Mouse (Mus musculus): ENCODE measurements at regions not wholly inside any gene's neighbourhood (a gene's known extent, or its start where the extent isn't known, plus 50 kb on each side); places are given as distances from the start of the nearest gene placed in this dataset.

DNA sequence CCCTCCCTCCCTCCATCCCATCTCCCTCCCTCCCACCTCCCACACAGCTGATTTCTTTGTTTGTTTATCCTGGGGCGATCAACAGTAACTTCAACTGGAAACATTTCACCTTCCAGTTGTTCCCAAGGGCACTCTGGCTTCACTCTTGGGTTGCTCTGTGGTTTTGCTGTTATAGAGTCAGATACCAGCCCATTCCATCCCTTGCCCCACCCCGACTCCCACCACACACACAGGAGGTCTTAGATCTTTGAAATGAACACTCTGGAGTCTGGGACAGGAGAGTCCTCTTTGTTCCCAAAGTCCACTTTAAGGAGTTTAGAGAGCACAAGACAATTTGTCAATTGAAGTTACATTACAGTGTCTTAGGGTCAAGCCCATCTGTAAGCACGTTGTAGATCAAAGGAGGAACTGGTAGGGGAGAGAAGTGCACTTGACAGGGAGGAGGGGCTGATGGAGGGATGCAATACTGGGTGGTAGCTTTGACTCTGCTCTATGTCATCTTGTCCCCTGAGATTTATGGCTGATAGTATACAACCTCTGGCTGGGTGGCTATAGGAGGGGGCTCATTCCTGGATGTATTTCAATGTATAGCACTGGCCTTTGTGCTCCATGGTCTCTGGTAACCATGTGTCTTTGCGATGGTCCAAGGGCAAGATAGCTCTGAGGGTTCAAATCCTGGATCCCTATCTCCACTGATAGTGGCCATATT lies 313.9 kb downstream of the Glrx3 start:
- no peak for DNase-seq

DNA sequence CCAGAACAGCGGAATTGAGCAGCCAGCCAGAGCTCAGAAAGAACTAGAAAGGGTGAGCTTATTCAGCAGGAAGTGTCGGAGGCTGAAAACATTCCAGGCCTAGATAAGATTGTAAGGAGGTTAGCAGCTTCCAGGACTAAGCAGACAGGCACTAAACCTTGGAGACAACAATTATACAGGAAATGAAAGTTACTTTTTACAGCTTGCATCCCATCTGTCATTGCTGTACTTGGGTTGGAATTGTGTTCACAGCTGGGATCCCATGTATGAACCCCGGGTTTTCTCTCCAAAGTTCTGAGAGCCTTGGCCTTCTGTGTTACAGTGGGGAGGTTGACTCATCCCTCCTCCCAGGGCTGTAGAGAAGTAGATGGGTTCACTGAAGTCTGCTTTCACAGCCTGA lies 328.5 kb downstream of the Glrx3 start:
- no peak for DNase-seq

DNA sequence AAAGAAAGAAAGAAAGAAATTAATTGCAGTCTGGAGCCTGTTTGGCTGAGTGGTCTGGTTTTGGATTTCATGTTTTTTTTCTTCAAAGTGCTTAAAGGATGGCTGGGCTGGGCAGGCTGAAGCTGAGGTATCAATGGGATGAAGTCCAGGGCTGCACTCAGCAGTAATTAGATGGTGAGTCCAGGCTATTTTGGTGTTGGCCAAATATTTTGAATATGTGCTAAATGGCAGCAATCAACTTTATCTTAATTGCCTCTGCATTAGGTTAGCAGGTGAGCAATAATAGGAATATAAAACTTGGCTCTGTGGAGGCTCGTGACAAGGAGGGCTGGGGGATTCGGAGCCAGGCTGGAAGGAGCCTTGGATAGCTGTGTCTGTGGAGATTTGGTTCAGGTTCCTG lies 329.3 kb downstream of the Glrx3 start:
- no peak for DNase-seq

DNA sequence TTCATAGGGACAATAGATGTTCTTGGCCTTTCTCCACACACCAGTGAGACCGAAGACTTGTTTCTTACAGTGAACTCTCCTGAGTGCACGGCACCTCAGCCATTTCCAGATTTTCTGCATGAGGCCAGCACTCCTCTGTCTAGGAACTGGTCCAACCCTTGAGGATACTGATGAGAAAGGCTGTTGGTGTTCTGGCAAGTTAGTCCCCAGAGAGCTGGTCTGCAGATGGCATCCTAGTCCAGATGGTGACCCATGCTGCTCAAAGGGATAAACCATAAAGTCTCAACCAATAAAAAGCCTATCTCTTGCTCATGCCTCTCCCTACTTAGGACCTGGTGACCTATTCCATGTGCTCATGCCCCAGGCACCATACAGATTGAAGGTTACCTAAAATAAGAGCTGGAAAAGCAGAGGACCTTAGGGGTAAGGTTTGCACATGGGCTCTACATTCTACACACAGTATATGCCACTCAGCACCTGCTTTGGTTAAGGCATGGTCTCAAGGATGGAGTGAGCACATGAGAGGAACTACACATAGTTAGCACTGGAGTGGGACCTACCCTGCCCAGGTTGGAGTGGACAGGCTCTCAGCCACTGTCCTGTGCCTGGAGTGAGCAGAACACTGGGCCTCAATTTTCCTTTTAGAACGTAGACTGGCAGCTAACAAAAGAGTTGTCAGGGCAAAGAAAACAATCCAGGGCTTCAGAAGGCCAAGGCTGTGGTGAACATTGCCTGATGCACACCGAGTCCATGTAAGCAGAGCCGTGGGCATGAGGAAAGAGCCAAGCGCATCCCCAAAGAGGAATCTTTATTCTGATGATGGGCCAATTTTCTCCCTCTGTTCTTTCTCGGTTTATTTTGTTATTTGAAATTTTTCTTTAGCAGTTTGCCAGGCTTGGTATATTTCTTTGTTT lies 335.9 kb downstream of the Glrx3 start:
- DNase-seq = no peak

DNA sequence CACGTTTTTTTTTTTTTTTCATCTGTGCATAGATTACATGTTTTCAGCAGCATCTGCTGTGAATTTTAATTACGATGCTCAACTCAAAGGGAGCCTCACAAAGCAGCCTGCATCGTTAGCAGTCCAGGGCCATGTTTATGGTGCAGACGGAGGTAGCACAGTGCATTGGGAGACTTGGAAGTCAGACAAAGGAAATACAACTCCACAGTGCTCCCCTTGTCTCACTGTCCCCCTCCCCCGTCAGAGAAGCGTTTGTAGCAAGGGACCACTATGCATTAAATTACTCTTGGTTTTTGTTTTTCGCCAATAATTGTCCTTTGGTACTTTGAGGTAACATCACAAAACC lies 336.5 kb downstream of the Glrx3 start:
- no peak for DNase-seq

DNA sequence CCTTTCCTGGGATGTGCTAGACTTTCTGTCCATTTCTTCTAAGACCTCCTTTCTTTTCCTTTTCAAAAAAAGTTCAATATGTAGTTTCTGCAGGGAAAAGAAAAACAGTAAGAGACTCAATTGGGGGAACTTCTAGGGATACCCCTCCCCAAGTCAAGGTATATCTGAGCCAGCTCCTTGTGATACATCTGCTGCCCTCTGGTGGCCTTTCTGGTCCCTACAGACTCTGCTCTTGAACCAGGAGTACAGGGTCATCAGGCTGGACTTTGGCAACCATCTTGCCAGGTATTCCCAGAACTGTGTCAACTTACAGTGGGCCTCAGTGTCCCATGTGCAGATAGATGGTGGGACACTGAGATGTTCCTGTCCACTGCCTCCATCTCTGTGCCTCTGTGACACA lies 346.5 kb downstream of the Glrx3 start:
- no peak for DNase-seq

DNA sequence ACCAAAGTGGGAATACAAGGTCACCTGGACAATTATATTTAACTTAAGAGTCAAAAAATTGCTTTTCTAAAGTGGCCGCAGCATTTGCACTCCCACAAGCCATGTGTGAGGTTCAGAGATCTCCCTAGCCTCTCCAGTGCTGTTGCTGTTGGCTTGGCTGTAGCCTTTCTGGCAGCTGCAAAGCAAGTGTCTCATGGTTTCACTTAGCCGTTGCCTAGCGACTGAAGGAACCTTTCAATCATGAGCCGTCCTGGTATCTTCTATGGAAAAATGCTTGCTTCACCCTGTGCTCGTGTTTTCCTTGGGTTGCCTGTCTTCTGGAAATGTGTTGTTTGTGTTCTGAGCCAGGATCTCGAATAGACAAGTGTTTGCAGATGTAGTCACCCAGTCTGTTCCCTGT lies 367.9 kb downstream of the Glrx3 start:
- DNase-seq = no peak

DNA sequence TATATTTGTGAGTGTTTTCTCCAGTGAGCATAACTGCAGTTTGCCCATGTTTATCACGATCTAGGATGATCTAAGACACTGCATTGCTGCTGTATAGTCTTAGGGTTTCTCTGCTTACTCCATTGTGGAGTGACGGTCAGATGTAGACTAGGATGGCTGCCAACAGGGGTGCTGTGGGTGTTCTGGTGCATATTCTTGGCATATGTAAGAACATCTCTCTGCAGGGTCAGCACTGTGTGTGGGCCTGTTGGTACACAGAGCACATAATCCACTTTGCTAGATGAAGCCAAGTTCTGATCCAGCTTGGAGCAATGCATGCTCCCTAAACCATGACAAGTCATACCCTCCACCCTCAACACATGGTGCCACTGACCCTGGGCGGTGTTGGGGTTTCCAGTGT lies 375.4 kb downstream of the Glrx3 start:
- DNase-seq = no peak

DNA sequence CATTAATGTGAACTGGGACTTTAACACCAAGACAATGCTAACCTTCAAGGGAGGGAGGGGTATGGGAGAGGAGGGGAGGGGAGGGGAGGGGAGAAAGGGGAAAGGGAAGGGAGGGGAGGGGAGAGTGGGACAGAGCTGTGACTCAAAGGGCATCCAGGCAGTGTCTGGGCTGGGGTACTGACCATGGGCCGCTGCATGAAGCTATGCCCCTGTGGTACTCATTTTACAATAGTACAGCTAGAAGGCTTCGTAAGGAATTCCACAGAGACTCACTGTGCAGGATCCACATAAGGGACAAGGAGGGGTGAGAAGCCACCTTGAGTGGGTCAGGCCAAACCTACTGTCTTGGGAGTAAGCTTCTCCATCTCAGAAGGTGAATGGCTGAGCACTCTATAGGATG lies 403.1 kb downstream of the Glrx3 start:
- DNase-seq = no peak

DNA sequence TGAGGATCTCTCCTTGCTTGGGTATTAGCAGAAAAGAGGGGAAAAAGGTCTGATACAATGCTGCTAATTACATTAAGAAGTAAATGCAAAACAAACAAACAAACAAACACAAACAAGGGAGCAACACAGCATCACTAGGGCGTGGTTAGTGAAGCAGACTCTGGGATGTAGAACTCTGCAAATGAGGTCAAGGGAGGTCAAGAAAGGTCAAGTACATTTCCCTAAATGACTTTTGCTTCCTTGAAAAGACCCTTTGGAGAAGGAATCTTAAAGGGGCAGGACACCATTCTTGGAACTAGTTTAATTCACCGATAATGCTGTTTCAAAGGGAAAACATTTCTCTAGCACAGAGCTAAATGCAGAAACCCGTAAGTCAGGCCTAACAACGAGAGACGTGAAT lies 403.6 kb downstream of the Glrx3 start:
- no peak for DNase-seq

DNA sequence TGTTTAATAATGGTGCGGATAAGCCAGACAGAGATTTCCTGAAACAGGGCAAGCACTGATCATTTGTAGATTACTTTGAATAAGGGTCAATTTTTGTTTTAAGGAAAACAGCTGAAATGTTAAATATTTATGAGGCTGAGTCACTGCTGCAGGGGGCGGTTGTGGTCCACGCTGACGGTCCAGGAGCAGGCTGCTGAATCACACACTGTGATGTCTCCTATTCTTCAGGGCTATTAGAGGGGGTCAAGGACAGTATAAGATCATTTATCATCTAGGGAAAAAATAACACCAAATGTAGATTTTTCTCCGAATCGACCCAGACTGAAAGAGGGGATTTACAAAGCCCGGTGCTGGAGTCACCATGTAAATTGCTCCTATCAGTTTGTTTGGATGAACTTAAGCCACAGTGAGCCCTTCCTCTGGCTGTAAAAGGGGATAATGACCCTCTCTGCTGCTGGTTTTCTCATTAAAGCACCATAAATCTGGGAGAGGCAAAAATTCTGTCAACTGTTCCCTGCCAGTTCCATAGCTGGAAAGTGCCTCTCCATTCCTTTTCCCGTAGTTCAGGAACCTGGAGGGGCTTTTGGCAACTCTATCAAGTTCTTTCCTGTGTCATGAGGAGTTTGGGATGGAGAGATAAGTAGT lies 404.2 kb downstream of the Glrx3 start:
- DNase-seq = peak; percentile 34

DNA sequence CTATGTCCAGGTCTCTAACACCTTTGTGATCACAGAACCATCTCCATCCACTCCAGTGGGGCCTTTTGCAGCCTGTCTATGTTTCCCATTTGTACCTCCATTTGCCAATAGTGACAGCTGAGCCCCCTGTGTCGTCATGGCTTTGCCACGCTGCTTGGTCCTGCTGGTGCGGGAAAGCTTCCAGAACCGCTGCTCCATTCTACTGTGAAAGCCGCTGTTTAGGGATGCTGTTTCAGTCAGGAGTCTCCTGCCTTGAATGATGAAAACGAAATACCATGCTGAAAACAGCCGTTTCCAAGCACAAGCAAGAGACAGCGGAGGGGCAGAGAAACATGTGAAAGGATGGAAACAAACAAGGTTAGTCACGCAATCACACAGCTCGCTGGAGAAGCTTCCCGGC lies 410.4 kb downstream of the Glrx3 start:
- DNase-seq = no peak

DNA sequence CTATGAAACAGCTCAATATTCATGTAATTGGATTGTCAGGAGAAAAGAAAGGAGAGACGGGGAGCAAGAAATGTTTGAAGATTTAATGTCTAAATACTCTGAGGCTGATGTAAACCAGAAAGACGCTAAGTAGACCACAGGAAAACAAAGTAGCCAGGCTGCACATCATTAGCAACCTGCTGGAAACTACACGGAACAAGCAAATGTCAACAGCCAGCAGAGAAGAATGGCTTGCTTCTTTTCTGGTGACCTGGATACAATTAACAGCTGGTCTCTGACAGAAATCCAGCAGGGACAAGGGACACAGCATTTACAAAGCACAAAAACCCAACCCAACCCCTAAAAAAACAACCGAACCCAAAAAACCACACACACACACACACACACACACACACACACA lies 413.6 kb downstream of the Glrx3 start:
- no peak for DNase-seq

DNA sequence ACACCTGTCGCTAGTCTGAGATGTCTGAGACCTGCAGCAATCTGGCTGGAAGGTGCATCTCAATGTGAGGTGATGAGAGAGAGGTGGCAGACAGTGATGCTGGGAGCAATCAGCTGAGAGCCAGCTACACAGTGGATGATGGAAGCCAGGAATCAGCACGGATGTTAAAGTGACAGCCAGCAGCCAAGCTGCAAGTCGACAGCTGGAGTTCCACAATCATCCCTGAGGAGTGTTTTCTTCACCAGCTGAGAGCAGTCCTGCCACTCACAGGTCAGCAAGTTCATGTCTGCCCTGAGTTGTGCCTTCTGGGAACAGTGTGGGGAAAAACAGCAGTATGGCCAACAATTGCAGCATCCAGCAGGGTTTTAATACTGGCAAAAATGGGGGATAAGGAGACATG lies 422.3 kb downstream of the Glrx3 start:
- DNase-seq = no peak

DNA sequence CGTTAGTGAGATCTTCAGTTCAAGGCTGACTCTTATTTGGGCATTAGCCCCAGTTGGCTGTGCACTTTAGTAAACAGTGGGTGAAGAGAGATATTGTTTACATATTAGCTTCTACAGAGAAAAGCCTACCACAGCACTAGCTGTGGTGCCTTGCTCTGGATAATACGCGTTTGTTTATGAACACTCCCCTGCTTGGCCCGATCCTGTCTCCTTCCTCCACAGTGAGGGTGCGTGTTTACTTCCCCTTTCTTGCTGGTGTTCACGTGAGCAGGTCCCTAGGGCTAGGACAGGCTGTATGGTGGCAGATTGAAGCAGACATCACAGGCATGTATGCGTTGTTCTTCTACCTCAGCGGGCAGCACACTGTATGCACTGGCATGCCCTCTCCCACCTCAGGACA lies 423.1 kb downstream of the Glrx3 start:
- no peak for DNase-seq

DNA sequence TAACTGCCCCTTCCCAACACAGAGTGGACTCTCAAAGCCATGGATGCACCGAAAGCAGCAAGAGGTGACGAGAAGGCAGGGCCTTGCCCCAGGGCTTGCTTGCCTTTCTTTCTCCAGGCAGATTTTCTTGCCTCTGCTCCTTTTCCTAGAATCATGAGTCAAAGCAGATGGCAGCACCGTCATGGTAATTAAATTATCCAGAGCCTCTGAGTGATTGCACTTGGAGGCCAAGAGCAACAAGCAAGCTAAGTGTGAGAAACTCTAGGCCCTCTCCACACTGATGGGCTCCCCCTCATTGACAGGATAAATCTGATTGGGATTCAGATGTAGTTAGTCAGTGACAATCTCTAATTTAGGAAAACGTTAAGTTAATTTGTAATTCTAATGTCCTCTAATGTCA lies 427.5 kb downstream of the Glrx3 start:
- DNase-seq = no peak

DNA sequence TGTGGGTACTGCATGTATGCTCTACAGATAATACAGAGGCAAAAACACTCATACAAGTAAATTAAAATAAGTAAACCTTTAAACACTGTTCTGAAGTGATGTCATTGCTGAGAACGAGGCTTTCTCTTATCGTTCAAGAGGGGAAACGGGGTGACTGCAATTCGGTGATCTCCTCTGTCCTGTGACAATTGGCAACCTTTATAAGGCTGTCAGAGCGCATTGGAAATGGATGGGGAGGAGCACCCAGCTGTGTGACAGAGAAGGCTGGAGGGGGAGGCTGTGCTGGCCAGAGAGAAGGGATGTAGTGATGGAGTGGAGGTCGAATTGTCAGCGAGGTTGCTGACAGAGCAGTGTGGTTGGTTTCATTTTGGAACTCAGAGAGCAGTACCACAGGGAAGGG lies 428.0 kb downstream of the Glrx3 start:
- no peak for DNase-seq

DNA sequence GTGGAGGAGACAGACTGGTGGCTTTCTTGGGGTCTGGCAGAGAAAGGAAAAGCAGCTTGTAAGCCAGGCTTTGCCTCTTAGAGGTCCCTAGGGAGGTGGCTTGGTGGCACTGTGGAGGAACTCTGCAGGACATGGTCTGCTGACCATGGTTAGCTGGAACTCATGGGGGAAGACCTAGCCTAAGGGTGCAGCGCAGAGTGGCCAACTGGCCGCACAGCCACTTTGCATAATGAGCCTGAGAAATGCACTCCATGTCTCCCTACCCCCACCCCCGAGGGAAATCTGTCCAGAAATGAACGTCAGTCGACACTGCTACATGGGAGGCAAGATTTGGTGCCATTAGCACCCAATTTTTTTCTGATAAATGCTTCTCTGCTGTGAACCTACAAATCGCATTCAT lies 429.5 kb downstream of the Glrx3 start:
- no peak for DNase-seq

DNA sequence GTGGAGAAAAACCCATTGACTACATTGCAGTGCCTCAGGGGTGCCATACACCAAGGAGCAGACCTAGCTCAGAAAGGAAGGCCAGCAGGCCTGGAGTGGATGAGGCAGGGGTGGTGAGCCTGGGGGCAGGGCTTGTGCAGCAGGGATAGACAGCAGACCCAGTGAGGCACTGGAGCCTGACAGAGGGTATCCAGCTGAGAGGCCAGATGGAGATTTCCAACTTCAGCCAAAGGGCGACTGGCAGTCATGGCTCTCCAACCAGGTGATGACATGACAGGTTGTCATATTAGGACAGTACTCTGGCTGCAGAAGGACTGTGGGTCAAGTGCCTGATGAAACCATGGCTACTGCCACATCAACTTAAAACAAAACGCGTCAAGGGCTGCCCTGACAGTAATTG lies 431.1 kb downstream of the Glrx3 start:
- no peak for DNase-seq

DNA sequence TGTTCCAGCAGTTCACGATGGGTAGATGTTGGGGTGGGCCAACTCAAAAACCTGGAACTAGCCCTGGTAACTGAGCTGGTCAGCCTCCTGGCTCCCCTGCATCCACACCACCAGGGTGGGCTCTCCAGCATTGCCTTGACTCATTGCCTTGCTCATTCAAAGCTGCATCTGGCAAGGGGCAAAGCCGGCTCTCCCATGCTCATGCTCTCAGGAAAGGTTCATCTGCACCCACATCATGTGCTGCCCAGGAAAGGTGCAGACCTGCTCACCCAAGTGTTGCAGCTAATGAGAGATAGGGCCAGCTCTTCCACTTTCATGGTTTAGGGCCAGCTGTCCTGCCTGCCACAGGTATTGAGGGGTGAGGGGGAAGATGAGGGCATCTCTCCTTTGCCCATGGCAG lies 437.9 kb downstream of the Glrx3 start:
- no peak for DNase-seq

DNA sequence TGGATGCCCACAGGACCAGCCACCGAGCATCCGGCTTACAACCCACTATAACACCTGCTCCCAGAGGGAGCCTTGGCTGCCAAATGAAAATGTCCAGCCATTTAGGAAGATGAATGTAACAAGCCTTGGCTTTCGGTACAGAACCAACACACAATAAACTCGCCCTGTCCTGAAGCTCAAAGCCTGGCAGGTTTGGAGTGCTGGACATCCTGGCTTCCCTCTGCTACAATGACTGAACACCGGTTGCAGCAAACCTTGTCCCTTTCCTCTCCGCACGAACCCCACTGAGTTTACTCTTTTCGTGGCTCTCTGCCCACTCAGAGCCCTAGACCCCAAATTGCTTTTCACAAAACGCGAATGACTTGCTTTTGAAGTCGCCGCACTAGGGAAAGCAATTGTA lies 441.9 kb downstream of the Glrx3 start:
- no peak for DNase-seq

DNA sequence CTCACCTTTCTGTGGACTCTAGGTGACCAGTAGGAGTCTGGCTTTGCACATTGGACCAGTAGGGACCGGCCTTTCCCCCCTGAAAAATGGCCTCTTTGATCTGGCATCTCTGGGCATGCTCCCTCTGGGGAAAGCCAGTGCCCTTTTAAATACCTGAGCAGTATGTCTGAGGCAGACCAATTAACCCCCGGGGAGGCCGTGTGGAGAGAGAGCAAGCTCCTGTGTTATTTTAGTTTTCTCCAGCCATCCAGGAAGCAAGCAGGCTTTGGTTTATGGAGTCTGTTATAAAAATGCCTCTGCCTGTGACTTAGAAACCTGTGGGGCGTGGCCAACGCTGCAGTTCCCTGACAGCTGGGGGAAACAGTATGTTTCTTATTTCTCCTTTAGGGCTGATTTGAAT lies 445.5 kb downstream of the Glrx3 start:
- no peak for DNase-seq

DNA sequence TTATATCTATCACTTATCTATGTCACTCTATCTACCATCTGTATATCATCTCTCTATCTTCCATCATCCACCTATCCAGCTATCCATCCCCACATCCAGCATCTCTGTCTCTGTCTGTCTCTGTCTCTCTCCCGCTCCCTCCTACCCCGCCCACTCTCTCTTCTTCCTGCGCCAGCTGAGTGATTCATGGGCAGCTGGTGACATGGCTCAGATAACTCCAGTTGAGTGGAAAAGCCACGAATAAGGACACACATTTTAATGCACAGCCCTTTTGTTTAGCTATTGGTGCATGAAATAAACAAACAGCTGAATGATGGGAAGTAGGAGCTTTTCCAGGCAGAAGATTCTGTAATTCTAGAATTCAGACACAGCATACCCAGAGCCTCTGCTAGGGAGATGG lies 446.3 kb downstream of the Glrx3 start:
- DNase-seq = no peak

DNA sequence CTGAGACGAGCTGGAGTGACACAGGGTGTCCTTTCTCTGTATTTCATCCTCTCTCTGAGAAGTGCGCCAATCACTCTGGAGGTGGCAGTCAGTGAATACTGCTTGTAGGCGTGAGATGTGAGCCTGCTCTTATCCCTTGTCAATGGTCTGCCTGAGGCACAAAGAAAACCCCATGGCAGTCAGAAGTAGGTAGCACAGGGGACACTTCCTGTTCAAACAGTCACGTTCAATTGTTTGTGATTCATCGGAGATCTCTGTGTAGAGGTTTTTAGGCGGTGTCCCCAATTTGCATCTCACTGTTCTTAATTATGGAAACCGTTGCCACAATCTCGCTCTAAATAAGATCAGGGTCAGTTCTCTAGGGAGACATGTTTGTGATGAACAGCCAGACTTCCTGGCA lies 447.7 kb downstream of the Glrx3 start:
- no peak for DNase-seq
